22 mouse cellular contexts compared by ENCODE assay signal in the genomic region with DNA sequence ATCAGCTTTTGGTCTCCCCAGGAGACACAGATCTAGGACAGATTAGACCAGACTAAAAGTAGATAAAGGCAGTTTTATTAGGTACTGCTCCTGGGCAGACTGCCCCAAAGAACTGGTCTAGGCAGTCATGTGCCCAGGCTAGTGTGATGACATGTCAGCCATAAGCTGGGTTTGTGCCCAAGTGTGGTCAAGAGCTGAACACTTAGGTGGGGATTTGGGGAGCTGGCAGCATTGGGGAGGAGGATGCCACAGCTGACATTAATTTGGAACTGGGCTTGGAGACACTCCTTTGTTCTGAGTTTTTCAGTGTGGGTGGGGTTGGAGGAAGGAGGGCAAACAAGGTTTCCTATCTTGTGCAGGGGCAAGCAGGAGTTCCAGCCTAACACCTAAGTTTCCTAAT. TPM values are rescaled to one million over a fixed set of nuclear protein-coding genes. Genes with fewer than 3 reads are reported as not detected.
DNase-seq lines count a peak whose midpoint lies in the region; ATAC-seq lines count a peak whose summit lies in the region.
"Had no signal": no experiment of that assay in that cellular context is flagged by ENCODE, and none has a peak within 500 bp of the region (broad histone marks: within the 10 kb centered on the region; RNA-seq: fewer than 3 reads in every experiment).

No protein-coding gene starts in this region.

- H3K36me3 ChIP-seq in midbrain, embryonic 11.5 days (ENCODE audit: control insufficient read depth, insufficient read depth, low read length): no peaks in the 10 kb centered on the region
- no peaks in the 10 kb centered on the region for H3K36me3 ChIP-seq in midbrain, embryonic 14.5 days (ENCODE audit: control insufficient read depth, insufficient read depth, low read length)
- H3K36me3 ChIP-seq: embryonic facial prominence, embryonic 13.5 days; G1E; heart, embryonic 15.5 days; hindbrain, embryonic 13.5 days; intestine, embryonic 15.5 days had no signal

- ATAC-seq in midbrain, embryonic 11.5 days (ENCODE audit: low FRiP score): no peak
- no peak for ATAC-seq in midbrain, embryonic 14.5 days (ENCODE audit: low FRiP score, low TSS enrichment)
- ATAC-seq: forebrain, embryonic 16.5 days; hindbrain, postnatal 0 days; intestine, embryonic 15.5 days had no signal

- H3K4me2 ChIP-seq in midbrain, embryonic 11.5 days: no peak overlapping the region
- H3K4me2 ChIP-seq in midbrain, embryonic 14.5 days (ENCODE audit: low read length): no peak overlapping the region
- H3K4me2 ChIP-seq: embryonic facial prominence, embryonic 13.5 days; heart, embryonic 11.5 days; heart, embryonic 15.5 days; hindbrain, embryonic 13.5 days; intestine, embryonic 15.5 days had no signal

- H3K4me1 ChIP-seq in midbrain, embryonic 11.5 days (ENCODE audit: control insufficient read depth, insufficient read depth, low read length): no peaks in the 10 kb centered on the region
- H3K4me1 ChIP-seq in midbrain, embryonic 14.5 days (ENCODE audit: control insufficient read depth, insufficient read depth, low read length): no peaks in the 10 kb centered on the region
- H3K4me1 ChIP-seq: embryonic facial prominence, embryonic 13.5 days; heart, embryonic 15.5 days; hindbrain, embryonic 13.5 days; intestine, embryonic 15.5 days had no signal

- DNase-seq in heart, adult 11 months: peak; percentile 54
- no peak for DNase-seq in heart, adult 18-20 months
- peak; percentile 47 for DNase-seq in midbrain, embryonic 11.5 days (ENCODE audit: low spot score, missing footprints)
- DNase-seq in midbrain, embryonic 14.5 days: no peak
- peak; percentile 67 for DNase-seq in NIH3T3 (ENCODE audit: low read depth)
- DNase-seq in fibroblast of lung, adult 2 months (ENCODE audit: low read depth): peak; percentile 49
- DNase-seq in ovary, postnatal 36 days (ENCODE audit: low spot score): no peak
- DNase-seq: adrenal gland, postnatal 14 days; cerebellum, adult 11-12 months; cerebellum, adult 9-10 months; cerebellum, postnatal 25 days; gastrocnemius, postnatal 14 days; heart, postnatal 14 days had no signal

- H3K9ac ChIP-seq in midbrain, embryonic 11.5 days (ENCODE audit: low read length): no peak overlapping the region
- no peak overlapping the region for H3K9ac ChIP-seq in midbrain, embryonic 14.5 days (replicated peaks; ENCODE audit: low read length)
- H3K9ac ChIP-seq: embryonic facial prominence, embryonic 13.5 days; heart, embryonic 15.5 days; hindbrain, embryonic 13.5 days; intestine, embryonic 15.5 days had no signal

- no peaks in the 10 kb centered on the region for H3K27me3 ChIP-seq in midbrain, embryonic 11.5 days (ENCODE audit: control insufficient read depth, insufficient read depth, low read length)
- H3K27me3 ChIP-seq in midbrain, embryonic 14.5 days (ENCODE audit: control insufficient read depth, insufficient read depth, low read length): no peaks in the 10 kb centered on the region
- H3K27me3 ChIP-seq: embryonic facial prominence, embryonic 13.5 days; heart, embryonic 15.5 days; hindbrain, embryonic 13.5 days; intestine, embryonic 15.5 days had no signal

- H3K9me3 ChIP-seq in midbrain, embryonic 11.5 days (ENCODE audit: control insufficient read depth, low read length): no peaks in the 10 kb centered on the region
- H3K9me3 ChIP-seq in midbrain, embryonic 14.5 days (ENCODE audit: control insufficient read depth, low read length): no peaks in the 10 kb centered on the region
- H3K9me3 ChIP-seq: heart, embryonic 15.5 days; hindbrain, embryonic 13.5 days; intestine, embryonic 15.5 days had no signal

- H3K27ac ChIP-seq in midbrain, embryonic 11.5 days (ENCODE audit: low read depth, low read length): no peak overlapping the region
- H3K27ac ChIP-seq in midbrain, embryonic 14.5 days (replicated peaks; ENCODE audit: low read depth, low read length): no peak overlapping the region
- H3K27ac ChIP-seq: embryonic facial prominence, embryonic 13.5 days; heart, embryonic 15.5 days; hindbrain, embryonic 13.5 days; hindbrain, postnatal 0 days; intestine, embryonic 15.5 days had no signal

- H3K4me3 ChIP-seq in midbrain, embryonic 11.5 days (ENCODE audit: low read depth, low read length): no peak overlapping the region
- H3K4me3 ChIP-seq in midbrain, embryonic 14.5 days (replicated peaks; ENCODE audit: low read depth, low read length): no peak overlapping the region
- H3K4me3 ChIP-seq: embryonic facial prominence, embryonic 13.5 days; heart, embryonic 15.5 days; hindbrain, embryonic 13.5 days; intestine, embryonic 15.5 days had no signal

RNA-seq across cellular contexts. Expression of gene Degs2, which starts 43.9 kb away (rescaled TPM):
- total RNA-seq in heart, adult 18-20 months (2021): 1 to 10 TPM in 1 of 2 experiments, under 1 TPM in 1; 0.17 to 1.1 TPM
- polyA plus RNA-seq in midbrain, embryonic 11.5 days (2014; fragmentation: Nextera tagmentation; extraction: Ambion mirVana): 1.0 TPM in 2 replicates
- 2.5 and 2.8 TPM in 2 replicates for polyA plus RNA-seq in midbrain, embryonic 14.5 days (2014; fragmentation: Nextera tagmentation; extraction: Ambion mirVana)
- total RNA-seq: adrenal gland, postnatal 14 days; G1E; hematopoietic stem cell, adult 5-6 weeks had no signal
- polyA plus RNA-seq: G1E had no signal

RNA-seq across cellular contexts. Expression of gene Yy1, which starts 46.8 kb away (rescaled TPM):
- 10 to 100 TPM; 31.5 to 37.2 TPM for total RNA-seq in heart, adult 18-20 months (2021)
- 19.0 and 19.5 TPM in 2 replicates for polyA plus RNA-seq in midbrain, embryonic 11.5 days (2014; fragmentation: Nextera tagmentation; extraction: Ambion mirVana)
- polyA plus RNA-seq in midbrain, embryonic 14.5 days (2014; fragmentation: Nextera tagmentation; extraction: Ambion mirVana): 15.1 and 16.6 TPM in 2 replicates

Comparison
In these comparisons a context has a peak if more than half of its experiments do, and no peak if none do; other contexts are left out.
1. DNase-seq: peak in heart, adult 11 months (single experiment), midbrain, embryonic 11.5 days (single experiment), NIH3T3 (single experiment) and fibroblast of lung, adult 2 months (single experiment); none in heart, adult 18-20 months (0 of 2), midbrain, embryonic 14.5 days (single experiment) and ovary, postnatal 36 days (single experiment).